Mouse (Mus musculus): ENCODE data around the gene Adgrf1. TPM values are rescaled to one million over a fixed set of nuclear protein-coding genes. Genes with fewer than 3 reads are reported as not detected.
"Not testable (repeated sequence)": the region's sequence is repeated elsewhere in the genome, so short reads cannot be mapped to it uniquely, and the experiment has no call there.

The Adgrf1 gene
- polyA plus RNA-seq, 1 experiment: not detected

DNA sequence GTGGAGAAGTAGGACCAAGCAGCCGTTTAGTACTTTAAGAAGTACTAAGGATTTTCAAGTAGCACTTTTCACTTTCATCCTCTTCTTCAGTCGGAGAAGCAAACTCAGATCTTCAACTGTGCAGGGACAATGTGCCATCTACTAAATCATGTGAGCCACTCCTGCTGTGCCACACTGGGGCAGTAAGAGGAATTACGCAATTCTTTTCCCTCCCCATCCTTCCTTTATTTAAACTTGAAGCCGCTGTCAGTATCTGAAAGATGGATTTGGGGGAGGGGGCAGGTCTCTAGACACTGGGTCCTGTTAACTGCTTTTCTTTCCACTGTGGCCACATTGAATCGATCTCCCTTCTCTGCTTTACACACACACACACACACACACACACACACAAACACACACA is 62.6 kb downstream of the Adgrf1 start:
- Histone ChIP-seq H3K4me2 (ENCODE audit: low read depth) (no peak overlapping the region), H3K27me3 (ENCODE audit: control insufficient read depth, insufficient read depth, insufficient read length) (no peaks in the 10 kb centered on the region), H3K4me3 (no peak overlapping the region), H3K36me3 (ENCODE audit: control insufficient read depth, insufficient read depth) (no peaks in the 10 kb centered on the region), H3K79me2 (ENCODE audit: control insufficient read depth, insufficient read depth) (no peaks in the 10 kb centered on the region), H3ac (ENCODE audit: control insufficient read depth, insufficient read length) (no peak overlapping the region)
- TF ChIP-seq MAX (IDR thresholded peaks at IDR 0.05; ENCODE audit: low read depth): no peak

- no peaks in the 10 kb centered on the region for H3K79me2 ChIP-seq (ENCODE audit: control insufficient read depth, insufficient read depth)
These were observed 63.9 kb downstream of the Adgrf1 start for GRCm38 (mm10) chr17:43334074-43334473.

GRCm38 (mm10) chr17:43337643-43338042 is 67.5 kb downstream of the Adgrf1 start:
- TF ChIP-seq MYOG (IDR thresholded peaks at IDR 0.05; ENCODE audit: control insufficient read depth in 1 of 3, insufficient read depth in 1 of 3, insufficient read length in 2 of 3, low read depth in 2 of 3): no peak
- no peak for TF ChIP-seq SRF (IDR thresholded peaks at IDR 0.05; ENCODE audit: control insufficient read depth, insufficient read length, low read depth)
- no peak for TF ChIP-seq TCF3 (IDR thresholded peaks at IDR 0.05; ENCODE audit: insufficient read length, low read depth)
- TF ChIP-seq MAX (IDR thresholded peaks at IDR 0.05; ENCODE audit: low read depth): no peak
- no peak for TF ChIP-seq POLR2A (IDR thresholded peaks at IDR 0.05; ENCODE audit: insufficient read length, low read depth)
- H3K4me2 ChIP-seq (ENCODE audit: low read depth): no peak overlapping the region
- no peak overlapping the region for H3K4me3 ChIP-seq
- no peaks in the 10 kb centered on the region for H3K79me2 ChIP-seq (ENCODE audit: control insufficient read depth, insufficient read depth)
- no peaks in the 10 kb centered on the region for H3K36me3 ChIP-seq (ENCODE audit: control insufficient read depth, insufficient read depth)
- no peaks in the 10 kb centered on the region for H3K27me3 ChIP-seq (ENCODE audit: control insufficient read depth, insufficient read depth, insufficient read length)
- H3ac ChIP-seq (ENCODE audit: control insufficient read depth, insufficient read length): no peak overlapping the region

More at GRCm38 (mm10) chr17:43334074-43334473, 63.9 kb downstream of the Adgrf1 start:
- Histone ChIP-seq H3K4me2 (ENCODE audit: low read depth) (no peak overlapping the region), H3K36me3 (ENCODE audit: control insufficient read depth, insufficient read depth) (no peaks in the 10 kb centered on the region), H3K4me3 (no peak overlapping the region), H3ac (ENCODE audit: control insufficient read depth, insufficient read length) (no peak overlapping the region), H3K27me3 (ENCODE audit: control insufficient read depth, insufficient read depth, insufficient read length) (no peaks in the 10 kb centered on the region)
- TF ChIP-seq POLR2AphosphoS2 (IDR thresholded peaks at IDR 0.05; ENCODE audit: insufficient read length, low read depth) (no peak), TCF3 (IDR thresholded peaks at IDR 0.05; ENCODE audit: insufficient read length, low read depth) (no peak), SRF (IDR thresholded peaks at IDR 0.05; ENCODE audit: control insufficient read depth, insufficient read length, low read depth) (no peak), E2F4 (IDR thresholded peaks at IDR 0.05; ENCODE audit: insufficient read depth) (no peak), TCF12 (IDR thresholded peaks at IDR 0.05; ENCODE audit: insufficient read depth, poor library complexity, severe bottlenecking) (no peak), USF1 (IDR thresholded peaks at IDR 0.05; ENCODE audit: low read depth) (no peak), CEBPB (IDR thresholded peaks at IDR 0.05; ENCODE audit: insufficient read depth, poor library complexity, severe bottlenecking) (no peak), MAX (IDR thresholded peaks at IDR 0.05; ENCODE audit: low read depth) (no peak), MYOD1 (IDR thresholded peaks at IDR 0.05; ENCODE audit: control insufficient read depth in 1 of 3, insufficient read length in 2 of 3, low read depth in 2 of 3) (no peak), MYOG (IDR thresholded peaks at IDR 0.05; ENCODE audit: control insufficient read depth in 1 of 3, insufficient read depth in 1 of 3, insufficient read length in 2 of 3, low read depth in 2 of 3) (no peak), REST (IDR thresholded peaks at IDR 0.05; ENCODE audit: insufficient read depth, insufficient read length) (no peak), POLR2A (IDR thresholded peaks at IDR 0.05; ENCODE audit: insufficient read length, low read depth) (no peak)

- H3K27me3 ChIP-seq (ENCODE audit: control insufficient read depth, insufficient read depth, insufficient read length): no peaks in the 10 kb centered on the region
- no peak overlapping the region for H3K4me3 ChIP-seq
- H3K36me3 ChIP-seq (ENCODE audit: control insufficient read depth, insufficient read depth): no peaks in the 10 kb centered on the region
- H3ac ChIP-seq (ENCODE audit: control insufficient read depth, insufficient read length): no peak overlapping the region
- H3K79me2 ChIP-seq (ENCODE audit: control insufficient read depth, insufficient read depth): no peaks in the 10 kb centered on the region
- TF ChIP-seq POLR2AphosphoS2 (IDR thresholded peaks at IDR 0.05; ENCODE audit: insufficient read length, low read depth): no peak
- TF ChIP-seq REST (IDR thresholded peaks at IDR 0.05; ENCODE audit: insufficient read depth, insufficient read length): no peak
- no peak for TF ChIP-seq USF1 (IDR thresholded peaks at IDR 0.05; ENCODE audit: low read depth)
- no peak for TF ChIP-seq TCF12 (IDR thresholded peaks at IDR 0.05; ENCODE audit: insufficient read depth, poor library complexity, severe bottlenecking)
- TF ChIP-seq POLR2A (IDR thresholded peaks at IDR 0.05; ENCODE audit: insufficient read length, low read depth): no peak
- TF ChIP-seq MYOG (IDR thresholded peaks at IDR 0.05; ENCODE audit: control insufficient read depth in 1 of 3, insufficient read depth in 1 of 3, insufficient read length in 2 of 3, low read depth in 2 of 3): no peak
- no peak for TF ChIP-seq E2F4 (IDR thresholded peaks at IDR 0.05; ENCODE audit: insufficient read depth)
- no peak for TF ChIP-seq MAX (IDR thresholded peaks at IDR 0.05; ENCODE audit: low read depth)
- no peak overlapping the region for H3K4me2 ChIP-seq (ENCODE audit: low read depth)
These were observed 68.2 kb downstream of the Adgrf1 start for GRCm38 (mm10) chr17:43338279-43338678.

DNA sequence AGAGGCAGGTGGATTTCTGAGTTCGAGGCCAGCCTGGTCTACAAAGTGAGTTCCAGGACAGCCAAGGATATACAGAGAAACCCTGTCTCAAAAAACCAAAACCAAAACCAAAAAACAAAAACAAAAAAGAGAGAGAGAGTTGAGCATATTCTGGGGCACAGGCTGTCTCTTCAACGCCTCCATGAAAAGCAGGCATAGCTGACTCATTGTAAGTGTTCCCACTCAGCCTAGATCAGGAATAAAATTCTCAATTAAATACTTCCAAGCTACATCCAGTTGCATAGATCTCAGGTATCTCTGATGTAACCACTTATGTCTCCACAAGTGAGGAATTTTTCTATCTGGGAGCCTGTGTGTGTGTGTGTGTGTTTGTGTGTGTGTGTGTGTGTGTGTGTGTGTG is 76.4 kb downstream of the Adgrf1 start:
- H3K27me3 ChIP-seq (ENCODE audit: control insufficient read depth, insufficient read depth, insufficient read length); H3ac ChIP-seq (ENCODE audit: control insufficient read depth, insufficient read length); H3K4me2 ChIP-seq (ENCODE audit: low read depth); H3K79me2 ChIP-seq (ENCODE audit: control insufficient read depth, insufficient read depth); H3K36me3 ChIP-seq (ENCODE audit: control insufficient read depth, insufficient read depth); H3K4me3 ChIP-seq: not testable (repeated sequence)

DNA sequence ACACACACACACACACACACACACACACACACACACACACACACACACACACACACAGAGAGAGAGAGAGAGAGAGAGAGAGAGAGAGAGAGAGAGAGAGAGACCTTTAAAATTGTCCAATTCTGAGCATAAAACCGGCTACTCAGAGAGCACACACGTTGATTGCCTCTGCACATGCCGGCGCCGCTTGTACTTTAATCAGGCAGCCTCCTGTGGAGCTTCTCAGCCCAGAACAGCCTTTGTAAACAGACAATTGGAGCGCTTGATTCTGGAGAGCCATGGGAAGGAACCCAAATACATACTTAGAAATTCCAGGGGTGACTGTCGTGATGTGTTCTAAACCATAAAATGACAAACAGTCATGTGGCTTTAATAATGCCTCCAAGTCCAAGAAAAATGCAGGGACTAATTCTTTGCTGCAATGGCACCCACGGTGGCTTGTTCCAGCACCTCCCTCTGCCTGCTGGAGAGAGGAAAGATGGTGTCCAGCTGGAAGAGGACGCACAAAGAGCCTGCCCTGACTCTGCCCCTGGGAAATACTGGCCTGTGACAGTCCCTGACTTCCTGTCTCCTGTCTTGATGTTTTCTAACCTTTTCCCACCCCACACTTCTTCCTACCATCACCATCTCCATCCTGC is 87.9 kb downstream of the Adgrf1 start:
- Histone ChIP-seq H3ac (ENCODE audit: control insufficient read depth, insufficient read length) (no peak overlapping the region), H3K36me3 (ENCODE audit: control insufficient read depth, insufficient read depth) (no peaks in the 10 kb centered on the region), H3K79me2 (ENCODE audit: control insufficient read depth, insufficient read depth) (no peaks in the 10 kb centered on the region), H3K4me3 (no peak overlapping the region), H3K27me3 (ENCODE audit: control insufficient read depth, insufficient read depth, insufficient read length) (no peaks in the 10 kb centered on the region), H3K4me2 (ENCODE audit: low read depth) (no peak overlapping the region)
- TF ChIP-seq E2F4 (IDR thresholded peaks at IDR 0.05; ENCODE audit: insufficient read depth) (no peak), TCF3 (IDR thresholded peaks at IDR 0.05; ENCODE audit: insufficient read length, low read depth) (no peak), TCF12 (IDR thresholded peaks at IDR 0.05; ENCODE audit: insufficient read depth, poor library complexity, severe bottlenecking) (no peak), SRF (IDR thresholded peaks at IDR 0.05; ENCODE audit: control insufficient read depth, insufficient read length, low read depth) (no peak), MYOG (IDR thresholded peaks at IDR 0.05; ENCODE audit: control insufficient read depth in 1 of 3, insufficient read depth in 1 of 3, insufficient read length in 2 of 3, low read depth in 2 of 3) (no peak), CEBPB (IDR thresholded peaks at IDR 0.05; ENCODE audit: insufficient read depth, poor library complexity, severe bottlenecking) (no peak), MAX (IDR thresholded peaks at IDR 0.05; ENCODE audit: low read depth) (no peak)

Measured in myocyte (in vitro differentiated cells).